Mouse (Mus musculus) adrenal gland, postnatal 25 days (tissue): Measurements from ENCODE around the gene Tnrc6c. TPM values are rescaled to one million over a fixed set of nuclear protein-coding genes. Genes with fewer than 3 reads are reported as not detected.

ENCODE experiments used
- DNase-seq: peaks from one replicate; pipeline ENCODE4 v3.0.0; 2021; ENCODE audit warnings: mixed read lengths
- total RNA-seq: library from RNA; stranded (reverse); gene quantifications from 2 replicates; pipeline ENCODE4 v1.2.3, GENCODE M21; 2021

Gene Tnrc6c
- total RNA-seq, 1 experiment from 2014 or later = 29.4 TPM

- DNase-seq = no peak
These were observed 142.9 kb downstream of the Tnrc6c start for GRCm38 (mm10) chr11:117796954-117797353.

- DNase-seq = no peak
These were observed 143.5 kb downstream of the Tnrc6c start, which contains the start of gene 6030468B19Rik for GRCm38 (mm10) chr11:117797511-117798159. TSS of gene 6030468B19Rik (plus strand) at chr11:117797660.

- no peak for DNase-seq
These were observed 144.1 kb downstream of the Tnrc6c start for GRCm38 (mm10) chr11:117798160-117798541.

- no peak for DNase-seq
These were observed 145.1 kb downstream of the Tnrc6c start for GRCm38 (mm10) chr11:117799174-117799573.

- no peak for DNase-seq
These were observed 145.9 kb downstream of the Tnrc6c start for GRCm38 (mm10) chr11:117800038-117800437.

GRCm38 (mm10) chr11:117801650-117802049, 147.6 kb downstream of the Tnrc6c start:
- DNase-seq = no peak

GRCm38 (mm10) chr11:117803166-117803688, 149.1 kb downstream of the Tnrc6c start:
- DNase-seq = no peak

GRCm38 (mm10) chr11:117806781-117807180, 152.7 kb downstream of the Tnrc6c start:
- DNase-seq = no peak

GRCm38 (mm10) chr11:117809407-117810311, 155.6 kb downstream of the Tnrc6c start, which contains the start of the genes Gm20708 and Syngr2:
TSS of gene Gm20708 (plus strand) at chr11:117809668.
TSS of gene Syngr2 (plus strand) at chr11:117809668.
- peak; percentile 79 for DNase-seq

- peak; percentile 93 for DNase-seq
These were observed 156.4 kb downstream of the Tnrc6c start for GRCm38 (mm10) chr11:117810401-117811046.

Other genes with a start within 250 kb of the Tnrc6c start
- gene Gm11733, start 169.9 kb upstream of the Tnrc6c start, total RNA-seq = not detected in 2 replicates
- 3.1 and 4.6 TPM in 2 replicates for gene Tmc8, start 127.8 kb downstream of the Tnrc6c start, total RNA-seq
- gene Tmc6, start 127.9 kb downstream of the Tnrc6c start, total RNA-seq = 31.9 and 43.5 TPM in 2 replicates
- not detected in 2 replicates for gene 6030468B19Rik, start 143.4 kb downstream of the Tnrc6c start, total RNA-seq
- gene Gm20708, start 155.4 kb downstream of the Tnrc6c start, total RNA-seq = 1.00 and 1.8 TPM in 2 replicates
- 98.3 and 108 TPM in 2 replicates for gene Syngr2, start 155.4 kb downstream of the Tnrc6c start, total RNA-seq
- gene Afmid, start 171.6 kb downstream of the Tnrc6c start, total RNA-seq = 10.1 and 13.2 TPM in 2 replicates
- gene Tk1, start 171.8 kb downstream of the Tnrc6c start, total RNA-seq = 14.3 and 18.4 TPM in 2 replicates
- 5.2 and 8.5 TPM in 2 replicates for gene Birc5, start 195.0 kb downstream of the Tnrc6c start, total RNA-seq
- not detected in 2 replicates for gene Tmem235, start 206.5 kb downstream of the Tnrc6c start, total RNA-seq
- 14.8 and 16.7 TPM in 2 replicates for gene Tha1, start 219.2 kb downstream of the Tnrc6c start, total RNA-seq